Mouse (Mus musculus): ENCODE measurements around the gene Cryab.

- TF ChIP-seq POLR2A (IDR thresholded peaks at IDR 0.05; ENCODE audit: borderline replicate concordance, extremely low read depth, insufficient read depth, insufficient read length, poor library complexity, severe bottlenecking) (no peak), CTCF (IDR thresholded peaks at IDR 0.05; ENCODE audit: borderline replicate concordance, extremely low read depth, insufficient read depth, insufficient read length) (no peak)
Measured at GRCm38 (mm10) chr9:50797641-50798040, 46.5 kb downstream of the Cryab start.

Data from brain, embryonic 14.5 days (tissue).